Mouse (Mus musculus) midbrain, postnatal 0 days (tissue): ENCODE results near the gene Wbp11. TPM values are rescaled to one million over a fixed set of nuclear protein-coding genes. Genes with fewer than 3 reads are reported as not detected.
A peak's percentile ranks its signal among the peaks of the same experiment; 100 is the strongest.

Experiments
- ATAC-seq: fragments of 200-750 bp; cut with Nextera tagmentation; 2 replicates; pipeline ENCODE4 v1.8.0; 2017; ENCODE audit warnings: moderate number of reproducible peaks, mild to moderate bottlenecking, moderate TSS enrichment, moderate library complexity; ENCODE audit not compliant: low FRiP score
- DNase-seq: peaks from one replicate; pipeline ENCODE4 v3.0.0-alpha.2; 2015; ENCODE audit warnings: low spot score
- H3K27ac ChIP-seq: fragments of 300-500 bp; sonication (generic); 2 replicates; pipeline ENCODE4 v1.5.1; 2014; ENCODE audit warnings: low read depth, mild to moderate bottlenecking, low read length, mixed read lengths
- H3K27me3 ChIP-seq: fragments of 300-500 bp; sonication (generic); 2 replicates; pipeline ENCODE4 v1.6.1; 2014; ENCODE audit warnings: low read length, control low read depth, mixed read lengths; ENCODE audit not compliant: insufficient read depth
- H3K36me3 ChIP-seq: fragments of 300-500 bp; sonication (generic); 2 replicates; pipeline ENCODE4 v1.6.1; 2014; ENCODE audit warnings: low read length, control low read depth, mixed read lengths; ENCODE audit not compliant: insufficient read depth
- H3K4me1 ChIP-seq: fragments of 300-500 bp; sonication (generic); 2 replicates; pipeline ENCODE4 v1.6.1; 2014; ENCODE audit warnings: mild to moderate bottlenecking, control low read depth, antibody characterized with exemption, low read length, mixed read lengths; ENCODE audit not compliant: insufficient read depth
- H3K4me2 ChIP-seq: fragments of 300-500 bp; sonication (generic); 2 replicates; pipeline ENCODE4 v1.6.1; 2014; ENCODE audit warnings: low read depth, mild to moderate bottlenecking, low read length, mixed read lengths; ENCODE audit not compliant: poor library complexity, severe bottlenecking
- H3K4me3 ChIP-seq: fragments of 300-500 bp; sonication (generic); 2 replicates; pipeline ENCODE4 v1.5.1; 2014; ENCODE audit warnings: low read depth, mild to moderate bottlenecking, low read length, moderate library complexity
- H3K9ac ChIP-seq: fragments of 300-500 bp; sonication (generic); replicated peaks from 2 replicates; pipeline ENCODE4 v1.6.1; 2014; ENCODE audit warnings: mild to moderate bottlenecking, low read length, moderate library complexity, mixed read lengths; ENCODE audit not compliant: poor library complexity, severe bottlenecking
- H3K9me3 ChIP-seq: fragments of 300-500 bp; sonication (generic); 2 replicates; pipeline ENCODE4 v1.6.1; 2016; ENCODE audit warnings: low read length, control low read depth
- CTCF ChIP-seq: IDR thresholded peaks from 2 replicates; pipeline ENCODE4 v1.5.1; 2016; ENCODE audit warnings: antibody characterized with exemption, mild to moderate bottlenecking
- WGBS: fragments of 180-500 bp; shearing (Covaris S2); extraction: QIAGEN DNeasy Blood & Tissue Kit; methylation state at CpG from one replicate; pipeline ENCODE4 v1.1.7; 2014; 5-methylcytosine and 5-hydroxymethylcytosine counted together
- polyA plus RNA-seq: library from polyadenylated mRNA; unstranded; fragments of >200 nt; fragmentation: Nextera tagmentation; extraction: Ambion mirVana; gene quantifications from 2 replicates; pipeline ENCODE4 v1.2.1, GENCODE M21; 2015
- total RNA-seq: library from RNA; depleted of rRNA; stranded (reverse); fragments of >200 nt; gene quantifications from 2 replicates; pipeline ENCODE4 v1.2.3, GENCODE M21; 2014; rRNA removed

Wbp11 gene
- total RNA-seq (43.6 and 44.8 TPM in 2 replicates), polyA plus RNA-seq (73.6 and 86.1 TPM in 2 replicates)

DNA sequence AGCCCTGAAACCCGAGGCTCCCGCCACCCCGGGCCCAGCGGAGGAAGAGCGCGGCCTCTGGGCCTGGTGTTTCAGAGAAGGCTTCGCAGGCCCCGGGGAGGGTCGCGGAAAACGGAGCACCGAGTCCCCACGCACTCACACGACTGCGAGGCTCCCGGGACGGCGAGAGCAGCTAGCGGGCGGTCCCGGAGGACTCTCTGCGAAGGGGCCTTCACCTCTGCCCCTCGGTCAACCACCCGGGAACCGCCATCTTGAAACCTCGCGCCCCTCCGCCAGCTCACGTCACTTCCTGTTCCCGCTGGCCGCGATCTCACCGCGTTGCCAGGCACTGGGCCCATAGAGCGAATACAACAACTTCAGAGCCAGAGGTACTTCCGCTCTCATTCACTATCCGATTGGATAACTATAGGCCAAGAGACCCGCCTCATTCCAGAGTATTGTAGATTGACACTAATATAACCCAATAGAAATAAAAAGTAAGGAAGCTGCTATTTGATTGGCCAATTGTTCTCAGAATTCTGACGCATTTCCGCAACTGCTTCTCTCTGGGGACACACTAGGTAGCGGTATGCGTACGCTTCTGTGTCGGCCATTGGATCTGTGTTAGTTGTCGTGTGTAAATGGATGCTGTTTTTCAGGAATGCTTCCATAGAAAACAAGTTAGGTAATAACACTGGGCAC lies at the start of gene Wbp11:
Gene Wbp11 (minus strand): TSS at position 353 of the 681 bp plus-strand sequence.
- peak; percentile 59 for TF ChIP-seq CTCF

DNA sequence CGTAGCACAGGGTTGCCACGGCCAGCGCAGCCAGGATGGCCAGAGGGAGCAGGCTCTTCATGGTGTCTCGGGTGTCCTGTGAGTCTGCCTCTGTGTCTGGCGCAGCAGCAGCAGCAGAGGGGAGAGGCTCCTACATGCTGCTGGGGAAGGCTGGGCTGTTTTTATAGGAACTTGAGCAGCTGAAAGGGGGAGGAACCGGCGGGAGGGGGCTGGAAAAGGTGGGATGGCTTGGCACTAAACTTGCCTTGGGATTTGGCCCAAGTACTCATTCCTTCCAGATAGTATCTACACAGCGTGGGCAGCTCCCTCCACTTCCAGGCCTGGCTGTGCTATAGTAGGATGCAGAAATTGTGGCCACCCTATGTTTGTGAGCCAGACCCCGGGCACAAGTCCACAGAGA lies 47.6 kb upstream of the Wbp11 start, which contains the start of gene Mgp:
Gene Mgp (minus strand): TSS at position 154 of the 400 bp plus-strand sequence.
- WGBS = 67% methylated on average over 9 of the region's 9 CpGs
- no peak within 1 kb of the TSS for H3K4me3 ChIP-seq
- no peak for DNase-seq
- no peaks in the 10 kb centered on the region for H3K36me3 ChIP-seq
- no peak within 1 kb of the TSS for H3K27ac ChIP-seq
- no peak for TF ChIP-seq CTCF
- H3K4me2 ChIP-seq = no peak within 1 kb of the TSS
- no peaks in the 10 kb centered on the region for H3K9me3 ChIP-seq
- no peak for ATAC-seq
- H3K27me3 ChIP-seq = no peaks in the 10 kb centered on the region
- H3K9ac ChIP-seq = no peak within 1 kb of the TSS
- no peaks in the 10 kb centered on the region for H3K4me1 ChIP-seq

More for the DNA sequence above, at the start of gene Wbp11:
- H3K4me3 ChIP-seq = peak within 1 kb of the TSS; percentile 100
- peaks cover 4% of the 10 kb centered on the region; the same call in 1 of the 2 replicates for H3K4me1 ChIP-seq
- H3K27ac ChIP-seq = peak within 1 kb of the TSS; percentile 83
- under 1% methylated on average over 44 of the region's 45 CpGs for WGBS
- peak within 1 kb of the TSS; percentile 59 for H3K4me2 ChIP-seq
- peaks cover 6% of the 10 kb centered on the region; the same call in 1 of the 2 replicates for H3K27me3 ChIP-seq
- DNase-seq = peak; percentile 99
- peak; percentile 100 for ATAC-seq
- peaks cover 12% of the 10 kb centered on the region for H3K36me3 ChIP-seq
- peak within 1 kb of the TSS; percentile 98 for H3K9ac ChIP-seq
- no peaks in the 10 kb centered on the region for H3K9me3 ChIP-seq

DNA sequence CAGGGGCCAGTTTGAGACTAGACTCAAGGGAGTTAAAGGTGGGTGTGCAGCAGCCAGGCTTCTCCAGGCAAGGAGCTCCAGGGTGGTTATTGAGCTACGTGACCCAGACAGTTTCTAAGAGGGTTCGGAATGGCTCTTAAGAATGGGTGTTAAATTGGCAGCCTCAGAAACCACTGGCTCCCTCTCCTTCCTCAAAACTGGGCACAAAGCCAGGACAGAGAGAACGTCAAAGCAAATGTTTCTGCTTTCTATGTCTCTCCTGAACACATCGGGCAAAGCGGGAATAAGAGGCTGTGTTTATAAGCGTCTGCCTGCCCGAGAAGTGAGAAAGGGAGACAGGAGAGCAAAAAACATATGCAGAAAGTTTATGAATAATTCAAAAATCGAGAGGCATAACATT lies 46.6 kb upstream of the Wbp11 start:
- no peak for TF ChIP-seq CTCF
- 33% methylated on average over 8 of the region's 8 CpGs for WGBS
- ATAC-seq = no peak
- DNase-seq = no peak
- Histone ChIP-seq H3K36me3 (no peaks in the 10 kb centered on the region), H3K4me1 (no peaks in the 10 kb centered on the region), H3K4me3 (no peak overlapping the region), H3K27ac (no peak overlapping the region), H3K9me3 (no peaks in the 10 kb centered on the region), H3K4me2 (no peak overlapping the region), H3K27me3 (no peaks in the 10 kb centered on the region), H3K9ac (no peak overlapping the region)

DNA sequence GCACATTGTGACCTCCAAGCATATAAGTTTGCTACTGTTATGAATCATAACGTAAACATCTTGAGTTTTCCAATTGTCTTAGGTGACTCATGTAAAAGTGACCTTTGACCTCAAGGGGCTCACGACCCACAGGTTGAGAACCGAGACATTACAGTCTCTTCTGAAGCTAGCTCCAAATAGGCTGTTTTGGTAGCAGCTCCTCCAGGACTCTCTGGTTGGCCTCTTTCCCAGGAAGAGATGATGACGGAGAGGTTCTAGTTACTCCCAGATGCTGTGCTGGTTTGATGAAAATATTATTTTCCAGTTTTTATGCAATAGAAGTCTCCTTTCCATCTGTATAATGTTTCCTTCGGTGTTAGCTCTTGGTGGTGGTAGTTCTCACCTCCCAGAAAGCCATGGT lies 40.9 kb upstream of the Wbp11 start:
- Histone ChIP-seq H3K36me3 (no peaks in the 10 kb centered on the region), H3K9me3 (no peaks in the 10 kb centered on the region), H3K4me1 (no peaks in the 10 kb centered on the region), H3K4me2 (no peak overlapping the region), H3K27ac (no peak overlapping the region), H3K27me3 (no peaks in the 10 kb centered on the region), H3K4me3 (no peak overlapping the region), H3K9ac (no peak overlapping the region)
- no peak for ATAC-seq
- DNase-seq = no peak
- no peak for TF ChIP-seq CTCF
- WGBS = 83% methylated on average over 5 of the region's 5 CpGs

DNA sequence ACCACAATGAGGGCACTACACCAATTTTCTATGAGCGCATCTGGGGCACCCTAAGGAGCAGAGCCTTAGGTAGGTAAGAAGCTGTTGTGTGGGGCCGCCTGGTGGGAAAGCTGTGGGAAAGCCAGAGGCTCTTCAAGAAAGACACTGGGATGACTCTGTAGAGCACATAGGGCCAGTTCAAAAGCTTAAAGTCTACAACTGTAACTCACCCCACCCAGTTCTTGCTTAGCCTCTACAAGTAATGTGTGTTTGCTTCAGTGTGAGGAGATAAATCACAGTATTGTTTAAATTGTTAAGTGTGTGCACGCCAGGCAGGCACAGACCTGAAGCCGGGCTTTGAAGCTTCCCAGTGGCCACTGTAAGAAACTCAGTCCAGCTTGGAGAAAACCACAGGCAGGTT lies 38.1 kb upstream of the Wbp11 start:
- ATAC-seq (no peak), DNase-seq (no peak)
- 91% methylated on average over 4 of the region's 4 CpGs for WGBS
- Histone ChIP-seq H3K27me3 (no peaks in the 10 kb centered on the region), H3K9ac (no peak overlapping the region), H3K36me3 (no peaks in the 10 kb centered on the region), H3K4me3 (no peak overlapping the region), H3K9me3 (no peaks in the 10 kb centered on the region), H3K4me1 (no peaks in the 10 kb centered on the region), H3K4me2 (no peak overlapping the region), H3K27ac (no peak overlapping the region)
- no peak for TF ChIP-seq CTCF

DNA sequence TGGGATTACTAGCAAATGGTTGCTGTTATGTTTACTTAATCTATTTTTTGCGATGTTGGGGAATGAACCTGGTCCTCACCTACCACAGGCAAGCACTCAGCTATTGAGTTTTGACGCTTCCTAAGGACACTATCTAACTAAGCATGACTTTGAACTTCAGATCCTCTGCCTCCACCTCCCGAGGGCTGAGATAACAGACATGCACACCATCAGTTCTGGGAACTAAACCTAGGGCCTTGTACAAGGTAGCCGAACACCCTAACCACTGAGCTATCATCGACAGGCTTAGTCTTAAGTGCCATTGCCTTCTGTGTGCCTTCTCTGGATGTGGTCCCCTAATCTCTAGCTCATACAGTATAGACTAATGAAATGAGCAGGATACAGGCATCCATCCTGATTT lies 37.3 kb upstream of the Wbp11 start:
- WGBS = 92% methylated on average over 5 of the region's 5 CpGs
- TF ChIP-seq CTCF = no peak
- DNase-seq = no peak

More for the DNA sequence above, 37.3 kb upstream of the Wbp11 start:
- no peak overlapping the region for H3K9ac ChIP-seq
- H3K4me3 ChIP-seq = no peak overlapping the region
- H3K9me3 ChIP-seq = no peaks in the 10 kb centered on the region
- ATAC-seq = no peak
- H3K4me1 ChIP-seq = no peaks in the 10 kb centered on the region
- H3K4me2 ChIP-seq = no peak overlapping the region
- no peaks in the 10 kb centered on the region for H3K36me3 ChIP-seq
- H3K27ac ChIP-seq = no peak overlapping the region
- no peaks in the 10 kb centered on the region for H3K27me3 ChIP-seq
